Mouse (Mus musculus) embryonic facial prominence, embryonic 12.5 days (tissue): Measurements from ENCODE around the gene Olfr38. TPM values are rescaled to one million over a fixed set of nuclear protein-coding genes. Genes with fewer than 3 reads are reported as not detected.

Experiments
- ATAC-seq: fragments of 200-750 bp; cut with Nextera tagmentation; 2 replicates; pipeline ENCODE4 v1.8.0; 2017; ENCODE audit not compliant: insufficient number of reproducible peaks, insufficient read depth, low FRiP score, low TSS enrichment
- H3K27ac ChIP-seq: fragments of 300-500 bp; sonication (generic); 2 replicates; pipeline ENCODE4 v1.5.1; 2016; ENCODE audit warnings: mild to moderate bottlenecking
- H3K27me3 ChIP-seq: fragments of 300-500 bp; sonication (generic); 2 replicates; pipeline ENCODE4 v1.6.1; 2016; ENCODE audit warnings: mild to moderate bottlenecking, moderate library complexity
- H3K36me3 ChIP-seq: fragments of 300-500 bp; sonication (generic); 2 replicates; pipeline ENCODE4 v1.6.1; 2016; ENCODE audit warnings: mild to moderate bottlenecking
- H3K4me1 ChIP-seq: fragments of 300-500 bp; sonication (generic); 2 replicates; pipeline ENCODE4 v1.6.1; 2016
- H3K4me2 ChIP-seq: fragments of 300-500 bp; sonication (generic); replicated peaks from 2 replicates; pipeline ENCODE4 v1.6.1; 2016; ENCODE audit warnings: mild to moderate bottlenecking, moderate library complexity
- H3K4me3 ChIP-seq: fragments of 300-500 bp; sonication (generic); 2 replicates; pipeline ENCODE4 v1.5.1; 2016; ENCODE audit warnings: mild to moderate bottlenecking
- H3K9ac ChIP-seq: fragments of 300-500 bp; sonication (generic); 2 replicates; pipeline ENCODE4 v1.6.1; 2016; ENCODE audit warnings: mild to moderate bottlenecking, moderate library complexity
- H3K9me3 ChIP-seq: fragments of 300-500 bp; sonication (generic); 2 replicates; pipeline ENCODE4 v1.6.1; 2016; ENCODE audit warnings: mild to moderate bottlenecking, moderate library complexity
- WGBS: fragments of 180-500 bp; shearing (Covaris S2); methylation state at CpG from one replicate; pipeline ENCODE4 v1.1.7; 2016; 5-methylcytosine and 5-hydroxymethylcytosine counted together
- polyA plus RNA-seq: library from polyadenylated mRNA; unstranded; fragments of >200 nt; fragmentation: Nextera tagmentation; extraction: Ambion mirVana; gene quantifications from 2 replicates; pipeline ENCODE4 v1.2.1, GENCODE M21; 2016

Olfr38 gene
- polyA plus RNA-seq, 1 experiment from 2014 or later = not detected

- 89% methylated on average over 3 of the region's 3 CpGs for WGBS
Observed at GRCm38 (mm10) chr6:42794982-42795381, 38.8 kb downstream of the Olfr38 start.

GRCm38 (mm10) chr6:42811639-42812038 is 55.4 kb downstream of the Olfr38 start, which contains the start of gene Olfr450:
TSS of gene Olfr450 (plus strand) at chr6:42811939.
- Histone ChIP-seq H3K4me2 (no peak within 1 kb of the TSS), H3K27ac (no peak within 1 kb of the TSS), H3K27me3 (no peaks in the 10 kb centered on the region), H3K9me3 (no peaks in the 10 kb centered on the region), H3K4me1 (no peaks in the 10 kb centered on the region), H3K36me3 (no peaks in the 10 kb centered on the region), H3K4me3 (no peak within 1 kb of the TSS), H3K9ac (no peak within 1 kb of the TSS)
- 82% methylated on average over 1 of the region's 1 CpGs for WGBS
- ATAC-seq = no peak

More at GRCm38 (mm10) chr6:42794982-42795381, 38.8 kb downstream of the Olfr38 start:
- Histone ChIP-seq H3K27ac (no peak overlapping the region), H3K4me3 (no peak overlapping the region), H3K36me3 (no peaks in the 10 kb centered on the region), H3K9me3 (no peaks in the 10 kb centered on the region), H3K4me1 (no peaks in the 10 kb centered on the region), H3K4me2 (no peak overlapping the region), H3K9ac (no peak overlapping the region), H3K27me3 (no peaks in the 10 kb centered on the region)
- ATAC-seq = no peak

Other genes starting within 250 kb of the Olfr38 start
- not detected in 2 replicates for gene Olfr455, start 208.8 kb upstream of the Olfr38 start, polyA plus RNA-seq
- not detected in 2 replicates for gene Tcaf3, start 158.7 kb upstream of the Olfr38 start, polyA plus RNA-seq
- gene Tcaf2, start 111.2 kb upstream of the Olfr38 start, polyA plus RNA-seq = 5.8 and 6.6 TPM in 2 replicates
- 102 and 106 TPM in 2 replicates for gene Tcaf1, start 46.3 kb upstream of the Olfr38 start, polyA plus RNA-seq
- gene Olfr453, start 17.0 kb upstream of the Olfr38 start, polyA plus RNA-seq = not detected in 2 replicates
- gene Olfr452, start 28.7 kb downstream of the Olfr38 start, polyA plus RNA-seq = not detected in 2 replicates
- gene Olfr450, start 55.5 kb downstream of the Olfr38 start, polyA plus RNA-seq = not detected in 2 replicates
- not detected in 2 replicates for gene Olfr449, start 78.0 kb downstream of the Olfr38 start, polyA plus RNA-seq
- gene Olfr448, start 134.0 kb downstream of the Olfr38 start, polyA plus RNA-seq = not detected in 2 replicates
- not detected in 2 replicates for gene Olfr447, start 152.5 kb downstream of the Olfr38 start, polyA plus RNA-seq
- not detected in 2 replicates for gene Olfr446, start 165.0 kb downstream of the Olfr38 start, polyA plus RNA-seq
- not detected in 2 replicates for gene Olfr444, start 192.7 kb downstream of the Olfr38 start, polyA plus RNA-seq